Mouse (Mus musculus) cerebellum, postnatal 4 days (tissue): ENCODE measurements around the gene Ndufb5.
"Not testable (repeated sequence)": the region's sequence is repeated elsewhere in the genome, so short reads cannot be mapped to it uniquely, and the experiment has no call there.

Source experiments
- DNase-seq, 2 experiments: peaks; one replicate each; pipeline ENCODE4 v3.0.0; 2022; ENCODE audit warnings: low spot score in 2 of 2, mixed read lengths in 1 of 2

Ndufb5 gene

DNA sequence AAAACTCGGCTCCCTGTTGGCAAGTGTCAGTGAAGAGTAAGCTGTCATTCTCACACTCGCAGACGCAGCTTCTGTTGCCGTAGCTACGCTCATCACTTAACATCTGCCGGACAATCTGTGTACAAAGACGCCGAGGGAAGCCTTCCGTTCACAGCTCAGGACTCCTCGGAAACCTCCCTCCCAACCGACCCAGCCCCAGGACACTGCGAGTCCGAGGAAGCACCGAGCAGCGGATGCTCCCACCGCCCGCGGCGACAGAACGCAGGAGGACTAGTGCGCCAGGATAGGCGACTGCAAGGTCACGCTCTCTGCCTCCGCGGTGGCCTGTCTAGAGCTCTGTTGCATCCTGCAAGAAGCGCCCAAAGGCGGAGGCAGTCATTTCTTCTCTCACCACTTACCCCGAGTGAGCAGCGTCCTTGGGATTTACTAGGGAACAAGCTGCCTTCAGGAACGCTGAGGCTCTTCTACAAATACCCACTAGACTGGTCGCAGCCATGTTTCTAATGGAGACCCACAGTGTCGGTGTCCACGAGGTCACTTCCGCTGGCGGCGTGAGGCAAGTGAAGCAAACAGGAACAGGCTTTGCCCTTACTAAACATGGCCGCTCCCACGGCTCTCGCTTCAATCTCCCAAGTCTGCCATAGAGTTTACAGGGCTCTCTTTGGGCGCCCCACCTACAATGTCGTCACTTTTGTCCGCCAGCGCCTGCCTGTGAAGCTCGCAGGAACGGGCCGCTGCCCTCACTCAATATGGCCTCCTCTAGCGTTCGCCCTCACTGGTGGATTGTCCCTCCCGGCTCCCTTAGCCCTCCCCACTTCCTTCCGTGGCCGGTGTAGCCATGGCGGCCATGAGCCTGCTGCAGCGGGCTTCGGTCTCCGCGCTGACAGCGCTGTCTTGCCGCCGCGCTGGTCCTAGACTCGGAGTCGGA, at the start of gene Ndufb5:
Gene Ndufb5 (plus strand): TSS at position 747 of the 928 bp plus-strand sequence.
- DNase-seq, result peak; percentile 85 to 96

GRCm38 (mm10) chr3:32687156-32687555, 49.6 kb upstream of the Ndufb5 start:
- no peak for DNase-seq

- DNase-seq, result no peak
These were observed 47.2 kb upstream of the Ndufb5 start for GRCm38 (mm10) chr3:32689567-32689999.

GRCm38 (mm10) chr3:32690008-32690407, 46.8 kb upstream of the Ndufb5 start:
- no peak for DNase-seq

DNA sequence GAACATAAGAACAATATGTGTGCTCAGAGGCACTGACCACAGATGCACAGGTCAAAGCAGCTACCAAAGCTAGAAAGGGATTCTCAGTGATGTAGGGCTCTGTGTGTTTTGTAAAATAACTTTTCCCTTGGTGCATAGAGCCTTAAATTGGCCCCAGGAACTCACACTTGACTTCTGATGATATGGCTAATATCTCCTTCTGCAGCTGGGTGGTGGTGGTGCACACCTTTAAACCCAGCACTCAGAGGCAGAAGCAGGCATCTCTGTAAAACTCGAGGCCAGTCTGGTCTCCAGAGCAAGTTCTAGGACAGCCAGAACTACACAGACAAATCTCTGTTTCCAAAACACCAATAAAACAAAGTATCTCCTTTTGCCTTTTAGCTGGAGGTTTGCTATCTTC, 45.9 kb upstream of the Ndufb5 start:
- no peak for DNase-seq

GRCm38 (mm10) chr3:32691841-32692240, 44.9 kb upstream of the Ndufb5 start:
- DNase-seq, result no peak

DNA sequence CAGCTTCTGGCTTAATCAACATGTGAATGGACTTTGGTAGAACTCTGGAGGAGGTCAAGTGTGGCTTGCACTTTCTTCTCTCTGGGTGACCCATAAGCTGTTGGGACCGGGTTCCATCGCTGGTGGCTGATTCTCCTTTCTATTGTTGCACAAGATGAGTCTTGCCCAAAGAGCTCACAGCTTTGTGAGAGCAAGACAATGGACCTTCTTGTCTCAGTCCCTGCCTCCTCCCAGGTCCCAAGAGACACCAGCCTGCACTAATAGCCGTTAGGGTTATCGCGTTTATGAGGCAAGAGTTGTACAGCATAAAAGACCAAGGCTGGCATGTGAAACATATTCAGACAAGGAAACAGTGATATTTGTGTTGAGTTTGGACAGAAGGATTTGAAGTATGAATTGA, 42.6 kb upstream of the Ndufb5 start:
- no peak for DNase-seq

DNA sequence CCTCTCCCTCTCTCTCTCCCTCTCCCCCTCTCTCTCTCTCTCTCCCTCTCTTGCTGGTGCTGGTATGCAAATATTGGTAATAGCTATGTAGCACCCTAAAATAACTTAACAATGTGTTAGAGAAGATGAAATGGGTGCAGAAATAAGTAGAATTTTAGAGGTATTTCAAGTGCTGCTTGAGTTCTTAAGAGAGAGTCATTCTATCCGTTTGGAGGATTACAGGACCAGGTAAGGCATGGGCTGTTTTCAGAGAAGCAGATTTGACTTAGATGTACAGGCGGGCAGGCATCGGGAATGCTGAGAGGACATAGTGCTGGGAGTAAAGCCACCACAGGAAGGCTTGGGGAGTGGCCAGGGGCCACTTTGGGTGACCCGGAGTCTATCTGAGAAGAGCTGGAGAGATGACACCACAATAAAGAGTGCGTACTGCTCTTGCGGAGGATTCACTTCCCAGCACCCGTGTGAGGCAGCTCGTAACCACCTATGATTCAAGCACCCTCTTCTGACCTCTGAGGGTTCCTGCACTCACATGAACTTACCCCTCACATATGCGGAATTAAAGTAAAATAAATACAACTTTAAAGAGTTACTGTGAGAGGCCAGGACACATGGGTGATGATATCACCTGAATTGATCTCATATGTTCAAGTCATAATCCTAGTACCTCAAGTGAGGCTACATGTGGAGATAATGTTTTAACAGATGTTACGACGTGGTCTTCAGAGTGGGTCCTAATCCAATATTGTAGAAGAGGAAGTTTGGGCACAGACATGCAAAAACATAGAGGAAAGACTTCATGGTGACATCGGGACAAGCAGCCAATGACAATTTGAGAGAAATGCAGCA, 41.8 kb upstream of the Ndufb5 start:
- no peak for DNase-seq

GRCm38 (mm10) chr3:32695583-32695980, 41.2 kb upstream of the Ndufb5 start:
- no peak for DNase-seq

- DNase-seq, result peak; percentile 90 to 92
These were observed 38.4 kb upstream of the Ndufb5 start for GRCm38 (mm10) chr3:32698228-32698863.

- not testable (repeated sequence) for DNase-seq
These were observed 32.8 kb upstream of the Ndufb5 start for GRCm38 (mm10) chr3:32704021-32704420.

DNA sequence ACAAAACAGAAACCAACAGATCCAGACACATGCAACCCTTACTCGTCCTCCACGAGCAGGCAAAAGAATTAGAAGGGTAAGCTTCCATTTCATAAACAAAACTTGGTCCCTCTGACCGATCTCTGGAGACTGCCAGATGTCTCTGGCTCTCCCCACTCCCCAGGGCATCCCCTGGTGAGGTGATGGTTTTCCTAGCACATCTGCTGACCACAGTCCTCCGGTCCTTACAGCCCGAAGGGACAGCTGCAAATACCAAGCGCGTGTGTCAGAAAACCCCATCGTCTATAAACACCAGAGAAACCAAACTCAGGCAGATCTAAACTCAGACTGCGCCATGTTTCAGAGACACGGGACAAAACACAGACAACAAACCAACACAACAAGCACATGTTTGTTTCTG, 32.2 kb upstream of the Ndufb5 start:
- not testable (repeated sequence) for DNase-seq

GRCm38 (mm10) chr3:32705647-32706348, 31.0 kb upstream of the Ndufb5 start, which contains the start of gene Actl6a:
TSS of gene Actl6a (plus strand) at chr3:32706298.
- DNase-seq, result not testable (repeated sequence)

- DNase-seq, result no peak
These were observed 28.8 kb upstream of the Ndufb5 start for GRCm38 (mm10) chr3:32708052-32708367.

- DNase-seq, result peak; percentile 94 to 99
These were observed 28.2 kb upstream of the Ndufb5 start for GRCm38 (mm10) chr3:32708368-32709231.

- no peak for DNase-seq
These were observed 27.4 kb upstream of the Ndufb5 start for GRCm38 (mm10) chr3:32709388-32709787.

GRCm38 (mm10) chr3:32713711-32714110, 23.1 kb upstream of the Ndufb5 start:
- no peak for DNase-seq

DNA sequence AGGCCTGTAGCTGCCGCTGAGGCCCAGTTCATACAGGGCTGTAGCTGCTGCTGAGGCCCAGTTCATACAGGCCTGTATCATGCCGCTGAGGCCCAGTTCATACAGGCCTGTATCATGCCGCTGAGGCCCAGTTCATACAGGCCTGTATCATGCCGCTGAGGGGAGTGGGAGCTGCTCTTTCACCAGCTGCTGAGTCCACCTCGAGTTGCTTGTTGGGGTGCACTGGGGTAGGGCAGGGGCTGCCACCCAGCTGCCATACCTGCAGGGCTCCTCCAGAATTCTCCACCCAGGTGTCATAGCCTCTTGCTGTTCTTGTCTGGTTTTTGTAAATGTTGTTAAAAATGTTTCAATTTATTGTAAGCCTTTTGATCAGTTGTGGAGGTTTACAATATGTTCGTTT, 19.4 kb upstream of the Ndufb5 start:
- DNase-seq, result not testable (repeated sequence)

DNA sequence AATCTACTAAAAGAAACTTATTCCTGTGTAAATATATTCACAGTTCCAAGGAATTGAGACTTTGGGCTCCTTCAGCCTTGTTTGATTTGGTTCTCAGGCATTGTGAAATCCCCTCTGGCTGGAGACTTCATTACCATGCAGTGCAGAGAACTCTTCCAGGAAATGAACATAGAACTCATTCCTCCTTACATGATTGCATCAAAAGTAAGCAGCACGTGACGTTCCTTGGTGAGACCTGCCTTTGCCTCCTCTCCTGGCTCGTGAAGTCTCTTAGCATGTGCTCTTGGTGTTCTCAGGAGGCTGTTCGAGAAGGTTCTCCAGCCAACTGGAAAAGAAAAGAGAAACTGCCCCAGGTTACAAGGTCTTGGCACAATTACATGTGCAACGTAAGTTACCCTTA, 18.5 kb upstream of the Ndufb5 start:
- DNase-seq, result no peak

- no peak for DNase-seq
These were observed 12.6 kb upstream of the Ndufb5 start for GRCm38 (mm10) chr3:32724191-32724590.
